Mouse (Mus musculus): ENCODE data around the gene Mgp.

DNA sequence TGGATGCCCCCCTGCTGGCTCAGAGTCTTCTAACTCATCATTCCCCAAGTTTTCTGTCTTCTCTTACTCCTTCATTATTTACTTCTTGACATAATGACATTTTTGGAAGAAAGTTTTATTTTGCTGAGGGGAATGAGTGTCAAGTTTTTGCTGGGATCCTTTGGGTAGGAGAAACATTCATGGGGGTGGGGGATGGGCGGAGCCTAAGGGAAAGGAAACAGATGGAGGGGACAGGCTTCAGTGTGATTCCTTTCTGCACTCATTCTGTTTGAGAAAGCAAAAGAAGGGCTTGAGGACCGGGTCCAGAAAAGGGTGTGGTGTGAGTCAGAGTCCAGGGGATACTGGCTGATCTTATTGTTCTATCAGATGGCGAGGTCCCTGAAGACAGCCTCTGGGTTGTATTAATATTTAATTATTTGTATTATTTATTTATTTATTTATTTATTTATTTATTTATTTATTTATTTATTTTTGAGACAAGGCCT lies 7.8 kb upstream of the Mgp start:
- TF ChIP-seq POLR2A (IDR thresholded peaks at IDR 0.05; ENCODE audit: insufficient read length, low read depth) (no peak), SRF (IDR thresholded peaks at IDR 0.05; ENCODE audit: control insufficient read depth, insufficient read length, low read depth) (no peak), POLR2AphosphoS2 (IDR thresholded peaks at IDR 0.05; ENCODE audit: insufficient read length, low read depth) (no peak), TCF3 (IDR thresholded peaks at IDR 0.05; ENCODE audit: insufficient read length, low read depth) (no peak), MYOG (IDR thresholded peaks at IDR 0.05; ENCODE audit: control insufficient read depth in 1 of 3, insufficient read depth in 1 of 3, insufficient read length in 2 of 3, low read depth in 2 of 3) (no peak), MYOD1 (IDR thresholded peaks at IDR 0.05; ENCODE audit: control insufficient read depth in 1 of 3, insufficient read length in 2 of 3, low read depth in 2 of 3) (no peak)

Data from myocyte (in vitro differentiated cells).